Mouse (Mus musculus) heart, adult 18-20 months (tissue): ENCODE measurements around the gene Map3k13. TPM values are rescaled to one million over a fixed set of nuclear protein-coding genes. Genes with fewer than 3 reads are reported as not detected.
"Not testable (repeated sequence)": the region's sequence is repeated elsewhere in the genome, so short reads cannot be mapped to it uniquely, and the experiment has no call there.

Experiments used
- DNase-seq, 2 experiments: peaks; one replicate each; pipeline ENCODE4 v3.0.0; 2021 to 2022; ENCODE audit warnings: mixed read lengths in 1 of 2
- total RNA-seq, 2 experiments: library from RNA; stranded (reverse); gene quantifications; 2 replicates each; pipeline ENCODE4 v1.2.3; 2021

Gene Map3k13
- total RNA-seq, 2 experiments from 2014 or later: 0.77 to 0.87 TPM

DNA sequence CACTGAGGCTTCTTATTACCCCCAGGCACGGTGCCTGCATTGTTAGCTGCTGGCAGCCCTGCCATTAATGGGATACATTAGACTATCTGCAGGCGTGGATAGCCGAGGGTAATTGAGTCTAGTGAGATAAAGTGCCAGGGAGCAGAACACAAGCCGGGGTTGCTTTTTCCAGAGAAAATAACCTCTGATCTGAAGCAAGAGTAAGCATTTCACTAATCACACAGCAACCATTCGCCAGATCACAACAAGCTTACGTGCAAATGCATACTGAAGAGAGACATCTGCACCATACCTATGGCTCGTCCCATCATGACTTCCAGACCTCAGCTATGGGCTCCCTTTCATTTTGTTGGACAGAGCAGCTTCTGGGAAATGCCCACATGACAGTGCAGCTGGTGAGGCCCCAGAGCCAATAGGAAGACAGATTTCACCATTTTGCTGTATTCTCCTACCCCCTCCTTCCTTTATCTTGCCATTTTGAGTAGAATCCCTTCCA, 59.3 kb downstream of the Map3k13 start:
- DNase-seq: no peak

DNA sequence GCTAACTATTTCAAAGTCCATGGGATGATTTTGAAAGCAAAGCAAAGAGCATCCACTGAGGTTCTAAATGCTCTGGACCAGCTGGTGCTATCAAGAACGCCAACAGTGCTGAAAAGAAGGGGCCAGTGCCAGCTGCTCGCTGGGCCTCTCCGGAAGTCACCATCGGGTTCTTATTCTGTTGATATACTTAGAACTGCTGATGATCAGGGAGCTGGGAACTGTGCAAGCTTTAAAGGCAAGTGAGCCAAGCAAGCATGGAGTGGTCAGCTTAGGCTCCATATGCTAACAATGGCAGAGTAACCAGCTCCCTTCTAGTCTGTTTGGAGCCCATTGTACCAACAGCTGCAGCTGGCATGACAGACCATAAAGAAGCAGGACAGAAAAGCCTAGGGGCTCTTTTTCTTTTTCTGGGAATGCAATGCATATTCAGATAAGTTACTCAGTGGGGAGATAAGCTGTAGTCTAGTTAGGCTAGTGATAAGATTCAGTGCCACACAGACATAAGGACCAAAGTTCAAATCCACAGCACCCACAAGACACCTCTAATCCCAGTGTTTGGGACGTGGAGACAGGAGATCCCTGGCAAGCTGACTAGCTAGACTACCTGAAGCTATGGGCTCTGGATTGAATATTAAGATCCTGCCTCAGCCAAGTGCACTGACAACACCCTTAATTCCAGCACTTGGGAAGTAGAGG, 60.6 kb downstream of the Map3k13 start:
- no peak for DNase-seq

DNA sequence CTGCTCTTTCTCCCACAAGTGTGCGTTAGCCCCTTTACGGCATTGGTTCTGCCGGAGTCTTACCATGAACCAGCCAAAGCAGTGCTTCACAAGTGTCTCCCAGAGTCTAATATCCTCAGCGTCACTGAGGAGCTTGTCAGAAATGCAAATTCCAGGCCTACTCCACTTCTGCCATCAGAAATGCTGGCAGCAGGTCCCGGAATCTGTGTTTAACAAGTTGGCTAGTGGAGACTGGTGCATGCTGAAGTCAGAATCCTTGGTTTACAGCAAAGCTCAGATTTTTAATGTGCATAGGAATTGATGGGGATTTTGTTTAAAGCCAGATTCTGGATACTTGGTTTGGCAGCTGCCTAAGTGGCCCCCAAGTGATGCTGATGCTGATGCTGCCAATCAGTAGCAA, 62.0 kb downstream of the Map3k13 start:
- no peak for DNase-seq

- no peak for DNase-seq
These were observed 63.0 kb downstream of the Map3k13 start for GRCm38 (mm10) chr16:21857126-21857644.

DNA sequence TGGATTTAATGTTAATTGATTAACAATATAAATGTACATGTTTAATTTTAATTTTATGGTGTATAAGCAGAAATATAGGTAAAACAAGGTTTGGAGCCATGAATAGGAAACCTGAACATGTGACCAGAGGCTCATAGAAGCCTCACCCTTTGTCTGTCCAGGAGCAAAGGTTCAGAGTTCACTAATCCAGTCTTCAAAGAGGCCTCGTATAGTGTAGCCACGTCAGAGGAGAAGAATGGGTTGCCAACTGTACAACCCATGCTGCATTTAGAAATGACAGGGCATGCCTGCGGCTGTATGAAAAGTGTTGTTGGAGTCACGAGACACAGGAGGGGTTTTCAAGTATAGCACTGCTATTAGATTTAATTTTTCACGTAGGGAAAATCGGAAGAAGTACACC, 64.0 kb downstream of the Map3k13 start:
- DNase-seq: no peak

- no peak for DNase-seq
These were observed 64.7 kb downstream of the Map3k13 start for GRCm38 (mm10) chr16:21858882-21859281.

DNA sequence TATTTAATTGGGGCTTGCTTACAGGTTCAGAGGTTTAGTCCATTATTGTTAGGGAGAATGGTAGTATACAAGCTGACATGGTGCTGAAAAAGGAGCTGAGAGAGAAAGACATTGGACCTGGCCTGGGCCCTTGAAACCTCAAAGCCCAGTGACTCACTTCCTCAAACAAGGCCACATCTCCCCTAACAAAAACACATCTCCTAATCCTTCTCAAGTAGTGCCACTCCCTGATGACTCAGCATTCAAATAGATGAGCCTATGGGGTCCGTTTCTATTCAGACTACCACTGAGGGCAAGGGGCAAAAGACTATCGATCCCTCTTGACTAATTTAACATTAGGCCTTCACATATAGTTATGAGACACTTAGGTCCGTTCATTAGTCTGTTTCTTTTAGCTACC, 68.3 kb downstream of the Map3k13 start:
- no peak for DNase-seq

DNA sequence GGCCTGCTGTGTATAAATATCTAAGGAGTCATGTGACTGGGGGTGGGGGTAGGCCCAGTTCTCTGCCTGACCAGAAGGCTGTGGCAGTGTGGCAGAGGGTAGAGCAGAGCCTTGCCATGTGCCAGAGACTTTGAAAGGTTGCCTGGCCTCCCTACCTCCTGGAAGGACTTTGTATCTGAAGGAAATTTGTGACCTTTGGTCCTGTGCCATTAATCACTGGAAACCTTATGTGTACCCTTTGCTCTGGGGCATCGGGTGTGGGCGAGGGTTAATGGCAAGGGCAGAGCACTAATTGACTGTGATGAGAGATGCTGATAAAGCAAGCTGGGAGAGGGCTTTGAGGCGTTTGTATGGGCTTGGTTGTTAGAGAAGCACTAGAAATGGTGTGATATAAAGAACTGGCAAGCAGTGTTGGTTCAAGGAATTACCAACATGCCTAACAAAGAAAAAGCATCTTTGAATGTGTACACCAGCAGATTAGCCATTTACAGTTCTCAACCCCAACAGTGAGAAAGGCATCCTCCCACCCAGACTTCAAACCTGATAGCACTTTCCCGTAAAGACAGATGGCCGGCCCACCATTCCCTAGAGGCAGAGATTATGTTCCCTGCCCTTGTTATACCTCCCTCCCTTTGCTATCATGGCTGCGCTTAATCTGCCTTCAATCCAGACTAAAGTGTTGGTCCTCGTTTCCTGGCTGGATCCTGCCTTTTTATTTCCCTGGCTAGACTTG, 71.3 kb downstream of the Map3k13 start:
- DNase-seq: no peak

DNA sequence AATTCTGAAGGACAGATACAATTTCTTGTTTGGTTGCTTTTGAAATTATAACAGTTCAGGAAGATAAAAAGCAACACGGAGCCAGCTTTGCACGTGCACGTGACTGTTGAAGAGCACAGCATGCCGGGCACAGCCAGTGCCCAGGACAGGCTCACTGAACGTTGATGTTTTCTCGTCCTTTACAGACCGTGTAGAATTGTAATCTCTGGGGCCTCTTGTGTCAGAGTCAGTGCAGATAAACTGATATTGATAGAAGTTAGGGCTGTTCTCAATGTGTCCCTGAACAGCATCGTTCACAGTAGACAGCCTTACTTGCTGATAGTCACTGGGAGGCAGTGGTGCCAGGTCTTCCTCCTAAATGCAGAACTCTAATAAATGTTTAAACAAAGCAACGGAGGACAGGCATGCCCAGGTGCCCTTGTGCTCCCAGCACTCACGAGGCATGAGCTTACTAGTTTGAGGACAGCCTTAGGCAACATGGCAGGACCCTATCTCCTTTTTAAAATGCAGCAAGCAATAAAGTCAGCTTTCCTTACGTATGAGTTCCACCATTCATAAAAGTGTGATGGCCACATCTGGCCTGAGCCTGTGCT, 71.9 kb downstream of the Map3k13 start:
- DNase-seq: no peak

- DNase-seq: no peak
These were observed 73.6 kb downstream of the Map3k13 start for GRCm38 (mm10) chr16:21867727-21868126.

DNA sequence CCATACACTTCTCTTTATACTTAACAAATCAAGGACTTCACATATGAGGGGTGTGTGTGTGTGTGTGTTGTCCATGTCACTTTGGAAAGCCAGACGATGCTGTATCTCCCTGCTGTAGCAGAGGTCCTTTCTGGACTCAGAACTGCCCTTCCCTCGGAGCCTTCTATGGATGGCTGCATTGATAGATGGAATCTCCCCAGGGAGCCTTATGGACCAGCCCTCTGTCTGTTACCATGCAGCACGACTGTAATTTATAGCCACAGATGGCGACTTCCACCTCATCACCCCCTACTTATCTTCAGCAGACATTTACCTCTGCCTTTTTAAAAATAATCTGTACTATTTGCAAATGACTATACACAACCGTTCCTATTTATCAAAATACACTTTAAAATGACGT, 74.5 kb downstream of the Map3k13 start:
- no peak for DNase-seq

DNA sequence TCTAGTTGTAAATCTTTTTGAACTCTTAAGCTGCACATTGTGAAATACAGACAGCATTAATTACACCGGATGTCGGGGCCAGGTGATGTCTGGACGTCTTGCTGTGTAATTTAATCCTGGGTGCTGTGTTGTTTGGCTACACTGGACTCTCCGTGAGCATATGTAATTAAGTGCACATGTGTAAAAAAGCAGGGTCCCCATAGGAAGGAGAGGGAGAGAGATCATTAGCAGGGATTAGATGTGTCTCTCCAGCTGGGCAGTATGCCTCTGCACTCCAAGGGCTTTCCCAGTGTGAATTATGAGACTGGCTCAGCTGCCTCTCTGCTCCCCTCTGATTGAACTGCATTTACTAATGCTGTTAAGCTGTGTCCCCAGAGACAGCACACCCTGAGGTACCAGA, 75.7 kb downstream of the Map3k13 start:
- no peak for DNase-seq

DNA sequence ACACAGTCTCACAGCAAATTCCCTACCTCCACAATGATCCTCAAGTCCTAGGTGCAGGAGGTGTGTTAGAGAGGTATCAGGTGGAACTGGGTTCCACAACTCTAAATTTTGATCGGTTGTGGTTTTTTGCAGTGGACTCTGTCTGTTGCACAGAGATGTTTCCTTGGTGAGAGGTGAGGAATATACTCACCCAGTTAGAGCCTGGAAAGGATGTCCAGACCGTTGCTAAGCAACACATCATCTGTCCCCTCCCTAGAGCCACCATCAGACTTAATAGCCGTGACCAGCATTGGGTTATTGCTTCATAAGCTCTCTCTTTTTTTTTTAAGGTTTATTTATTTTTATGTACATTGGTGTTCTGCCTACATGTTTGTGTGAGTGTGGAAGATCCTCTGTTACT, 83.6 kb downstream of the Map3k13 start:
- DNase-seq: no peak

DNA sequence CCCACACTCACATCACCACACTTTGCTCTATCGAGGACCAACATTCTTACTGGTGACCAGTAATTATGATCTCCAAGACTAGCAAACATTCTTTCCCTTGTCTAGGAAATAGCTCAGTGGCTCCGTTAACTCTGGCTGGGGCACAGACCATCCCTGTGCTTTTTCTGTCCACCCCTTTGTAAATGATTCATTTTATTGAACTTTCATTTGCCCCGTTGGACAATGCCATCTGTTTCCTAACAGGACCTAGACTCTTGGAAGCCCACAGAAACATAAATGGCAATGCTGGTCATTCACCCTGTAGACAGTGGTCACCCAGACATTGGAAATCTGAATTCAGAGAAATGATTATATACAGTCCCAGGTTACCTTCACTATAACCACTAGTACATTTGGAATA, 84.7 kb downstream of the Map3k13 start:
- DNase-seq: no peak

DNA sequence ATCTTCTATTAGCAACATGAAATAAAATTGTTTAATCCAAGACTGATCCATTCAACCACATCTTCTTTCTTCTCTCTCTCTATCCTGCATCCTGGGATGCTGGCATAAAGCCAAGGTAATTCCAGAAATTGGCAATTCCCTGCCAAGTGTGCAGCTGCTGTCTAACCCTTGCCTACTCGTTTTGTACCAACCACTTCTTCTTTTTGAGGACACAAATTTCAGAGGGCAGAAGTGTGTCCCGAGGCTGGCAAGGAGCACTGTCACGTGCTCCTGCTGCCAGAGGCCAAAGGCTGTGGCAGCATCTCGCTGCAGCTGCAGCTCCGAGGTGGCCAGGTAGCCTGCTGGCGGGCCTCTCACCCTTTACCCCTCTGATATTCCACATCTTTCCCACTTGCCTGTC, 87.0 kb downstream of the Map3k13 start:
- no peak for DNase-seq

GRCm38 (mm10) chr16:21881582-21882259, 87.6 kb downstream of the Map3k13 start:
- no peak for DNase-seq

DNA sequence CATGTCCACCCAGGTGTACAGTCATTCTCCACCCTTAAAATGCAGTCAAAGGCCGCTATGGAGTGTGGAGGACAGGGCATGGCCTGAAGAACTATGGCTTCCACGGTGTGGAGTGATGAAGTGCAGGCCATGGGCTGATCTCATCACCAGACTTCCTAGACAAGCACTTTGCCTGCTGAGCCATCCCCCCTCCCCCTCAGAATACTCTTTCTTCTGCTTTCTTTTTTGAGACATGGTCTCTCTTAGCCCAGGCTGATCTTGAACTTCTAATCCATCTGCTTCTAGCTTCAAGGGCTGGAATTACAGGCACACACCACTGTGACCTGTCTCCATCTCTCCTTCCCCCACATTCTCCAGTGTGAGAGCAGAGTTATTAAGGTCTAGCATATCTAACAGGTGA, 93.5 kb downstream of the Map3k13 start:
- no peak for DNase-seq

DNA sequence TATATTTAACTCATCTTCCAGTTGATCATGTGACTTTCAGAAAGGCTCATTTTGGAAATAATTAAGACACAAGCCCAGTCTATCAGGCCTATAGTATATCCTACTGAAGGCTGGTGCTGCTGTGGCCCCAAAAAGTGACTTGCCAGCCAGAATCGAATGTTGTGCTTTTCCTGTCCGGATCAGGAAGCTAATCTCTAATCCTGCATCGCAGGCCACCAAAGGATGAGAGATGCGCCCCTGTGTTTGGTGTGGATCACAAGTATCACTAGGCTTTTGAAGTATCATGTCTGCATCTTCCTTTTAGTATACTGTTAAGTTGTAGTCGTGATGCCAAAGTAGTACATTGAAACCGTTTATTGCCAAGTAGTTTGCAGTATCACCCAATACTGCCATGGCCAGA, 99.7 kb downstream of the Map3k13 start:
- no peak for DNase-seq

DNA sequence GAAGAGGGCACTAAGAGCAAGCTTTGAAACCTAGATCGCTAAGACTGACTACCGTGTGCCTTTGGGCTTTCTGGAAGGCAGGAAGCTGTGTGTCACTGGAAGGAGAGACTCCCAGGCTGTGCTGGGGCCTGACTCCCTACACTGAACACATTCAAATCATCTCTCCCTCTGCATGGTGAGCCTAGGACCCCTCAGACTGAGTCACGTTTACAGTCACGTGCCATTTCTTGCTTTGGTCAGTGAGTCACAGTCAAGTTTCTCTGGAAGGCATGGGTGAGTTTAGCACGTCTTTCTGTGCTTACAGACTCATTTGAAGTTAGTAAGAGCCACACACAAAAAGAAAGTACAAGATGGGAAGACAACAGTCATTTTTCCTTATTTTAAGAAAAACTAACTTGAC, 107.1 kb downstream of the Map3k13 start:
- DNase-seq: no peak

DNA sequence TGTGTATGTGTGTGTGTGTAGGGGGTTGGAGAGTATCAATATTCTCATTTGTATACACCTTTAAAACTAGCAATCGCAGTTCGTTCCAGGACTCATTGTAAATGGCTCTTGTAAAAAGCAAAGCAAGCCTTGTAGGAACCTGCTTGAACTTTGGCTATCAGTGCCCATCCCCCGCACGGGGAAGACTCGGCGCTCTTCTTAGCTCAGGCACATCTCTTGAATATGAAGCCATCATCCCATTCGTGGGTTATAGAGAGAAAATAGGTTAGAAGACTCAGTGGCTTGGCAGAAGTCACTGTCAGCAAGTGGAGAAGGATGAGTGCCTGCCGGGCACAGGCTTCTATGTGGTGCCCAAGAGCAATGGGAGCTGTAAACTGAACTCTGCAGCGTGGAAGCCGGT, 110.5 kb downstream of the Map3k13 start:
- DNase-seq: no peak

- DNase-seq: no peak
These were observed 111.8 kb downstream of the Map3k13 start for GRCm38 (mm10) chr16:21905996-21906395.

GRCm38 (mm10) chr16:21906902-21907301, 112.8 kb downstream of the Map3k13 start:
- no peak for DNase-seq

DNA sequence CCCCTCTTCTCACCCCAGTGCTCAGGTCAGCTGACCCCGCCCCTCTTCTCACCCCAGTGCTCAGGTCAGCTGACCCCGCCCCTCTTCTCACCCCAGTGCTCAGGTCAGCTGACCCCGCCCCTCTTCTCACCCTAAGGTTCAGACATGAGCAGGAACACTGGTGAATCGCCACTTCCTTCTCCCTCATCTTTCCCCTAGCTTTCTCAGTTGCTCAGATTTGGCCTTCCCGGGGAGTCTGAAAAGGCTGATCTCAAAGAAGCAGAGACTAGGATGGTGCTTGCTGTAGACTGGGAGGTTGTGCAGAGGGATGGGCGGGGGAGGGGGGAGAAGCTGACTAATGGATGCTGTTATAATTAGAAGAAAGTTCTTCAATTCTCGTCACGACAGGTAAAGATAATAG, 114.8 kb downstream of the Map3k13 start:
- DNase-seq: not testable (repeated sequence)
